Mouse (Mus musculus): ENCODE data around the gene Kcnj3.
"Not testable (repeated sequence)": the region's sequence is repeated elsewhere in the genome, so short reads cannot be mapped to it uniquely, and the experiment has no call there.

DNA sequence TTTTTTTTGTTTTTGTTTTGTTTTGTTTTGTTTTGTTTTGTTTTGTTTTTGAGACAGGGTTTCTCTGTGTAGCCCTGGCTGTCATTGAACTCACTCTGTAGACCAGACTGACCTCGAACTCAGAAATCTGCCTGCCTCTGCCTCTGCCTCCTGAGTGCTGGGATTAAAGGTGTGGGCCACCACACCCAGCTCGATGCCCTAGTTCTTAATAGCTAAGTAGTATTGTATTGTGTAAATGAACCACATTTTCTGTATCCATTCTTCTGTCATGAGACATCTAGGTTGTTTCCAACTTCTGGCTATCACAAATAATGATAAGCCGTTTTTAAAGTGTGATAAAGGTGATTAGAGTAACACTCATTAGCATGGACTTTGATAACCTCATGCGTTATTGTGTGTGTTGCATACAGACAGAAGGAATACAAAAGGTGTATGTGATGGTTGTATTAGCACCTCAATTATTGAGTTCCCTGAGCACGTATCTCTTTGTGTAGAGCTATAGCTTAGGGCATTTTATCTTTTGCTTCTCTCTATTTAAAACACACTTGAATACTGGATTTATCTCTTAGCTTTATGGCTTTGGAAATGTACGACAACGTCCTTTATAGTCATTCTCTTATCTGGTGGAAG, 49.8 kb downstream of the Kcnj3 start:
- TF ChIP-seq CTCF (conservative IDR thresholded peaks at IDR 0.05; ENCODE audit: insufficient read depth, insufficient read length, low read depth, low read length); POLR2A (IDR thresholded peaks at IDR 0.05; ENCODE audit: low read depth, low read length): not testable (repeated sequence)

Measured in kidney, adult 2 months (tissue).